Mouse (Mus musculus): ENCODE measurements at regions not wholly inside any gene's neighbourhood (a gene's known extent, or its start where the extent isn't known, plus 50 kb on each side); places are given as distances from the start of the nearest gene placed in this dataset.

- no peak overlapping the region for H3K27ac ChIP-seq
- 61% methylated on average over 10 of the region's 10 CpGs for WGBS (ENCODE audit: insufficient replicate concordance)
These were observed 80.4 kb upstream of the Ttc34 start for GRCm38 (mm10) chr4:154756740-154757446.

GRCm38 (mm10) chr4:154759881-154760280, 77.4 kb upstream of the Ttc34 start:
- no peaks in the 10 kb centered on the region for H3K4me1 ChIP-seq
- WGBS (ENCODE audit: insufficient replicate concordance): 60% methylated on average over 1 of the region's 1 CpGs
- ATAC-seq: no peak
- H3K27ac ChIP-seq: no peak overlapping the region
- no peaks in the 10 kb centered on the region for H3K36me3 ChIP-seq
- H3K4me3 ChIP-seq: no peak overlapping the region
- no peak overlapping the region for H3K9ac ChIP-seq
- H3K9me3 ChIP-seq (replicated peaks): no peaks in the 10 kb centered on the region
- no peak overlapping the region for H3K4me2 ChIP-seq
- 0 out of 2 replicates have a peak, but pooled peaks cover under 1% of the 10 kb centered on the region for H3K27me3 ChIP-seq (replicated peaks)

More at GRCm38 (mm10) chr4:154756740-154757446, 80.4 kb upstream of the Ttc34 start:
- Histone ChIP-seq H3K4me3 (no peak overlapping the region), H3K36me3 (no peaks in the 10 kb centered on the region), H3K9ac (no peak overlapping the region), H3K9me3 (replicated peaks) (no peaks in the 10 kb centered on the region), H3K4me2 (no peak overlapping the region), H3K27me3 (replicated peaks) (0 out of 2 replicates have a peak, but pooled peaks cover 5% of the 10 kb centered on the region), H3K4me1 (no peaks in the 10 kb centered on the region)
- no peak for ATAC-seq

GRCm38 (mm10) chr4:154764238-154764637, 73.0 kb upstream of the Ttc34 start:
- H3K9me3 ChIP-seq (replicated peaks): no peaks in the 10 kb centered on the region
- no peak overlapping the region for H3K4me3 ChIP-seq
- H3K4me2 ChIP-seq: no peak overlapping the region
- ATAC-seq: no peak
- no peaks in the 10 kb centered on the region for H3K27me3 ChIP-seq (replicated peaks)
- H3K27ac ChIP-seq: no peak overlapping the region
- WGBS (ENCODE audit: insufficient replicate concordance): 51% methylated on average over 6 of the region's 6 CpGs
- no peaks in the 10 kb centered on the region for H3K36me3 ChIP-seq
- H3K9ac ChIP-seq: no peak overlapping the region
- no peaks in the 10 kb centered on the region for H3K4me1 ChIP-seq

- no peak for ATAC-seq
- Histone ChIP-seq H3K4me2 (no peak overlapping the region), H3K9me3 (replicated peaks) (no peaks in the 10 kb centered on the region), H3K27me3 (replicated peaks) (no peaks in the 10 kb centered on the region), H3K9ac (no peak overlapping the region), H3K27ac (no peak overlapping the region), H3K4me1 (no peaks in the 10 kb centered on the region), H3K36me3 (no peaks in the 10 kb centered on the region), H3K4me3 (no peak overlapping the region)
- WGBS (ENCODE audit: insufficient replicate concordance): 53% methylated on average over 2 of the region's 2 CpGs
These were observed 71.1 kb upstream of the Ttc34 start for GRCm38 (mm10) chr4:154766158-154766557.

GRCm38 (mm10) chr4:154771330-154772076, 65.8 kb upstream of the Ttc34 start:
- Histone ChIP-seq H3K9me3 (replicated peaks) (no peaks in the 10 kb centered on the region), H3K9ac (no peak overlapping the region), H3K4me3 (no peak overlapping the region), H3K4me2 (no peak overlapping the region), H3K27me3 (replicated peaks) (no peaks in the 10 kb centered on the region), H3K4me1 (no peaks in the 10 kb centered on the region; the same call in 1 of the 2 replicates), H3K36me3 (no peaks in the 10 kb centered on the region), H3K27ac (no peak overlapping the region)
- no peak for ATAC-seq
- 63% methylated on average over 25 of the region's 25 CpGs for WGBS (ENCODE audit: insufficient replicate concordance)

GRCm38 (mm10) chr4:154772077-154772462, 65.2 kb upstream of the Ttc34 start:
- no peaks in the 10 kb centered on the region for H3K9me3 ChIP-seq (replicated peaks)
- WGBS (ENCODE audit: insufficient replicate concordance): 72% methylated on average over 4 of the region's 4 CpGs
- H3K27ac ChIP-seq: no peak overlapping the region
- no peaks in the 10 kb centered on the region for H3K36me3 ChIP-seq
- no peaks in the 10 kb centered on the region; the same call in 1 of the 2 replicates for H3K4me1 ChIP-seq
- H3K9ac ChIP-seq: no peak overlapping the region
- ATAC-seq: peak; percentile 66
- no peaks in the 10 kb centered on the region for H3K27me3 ChIP-seq (replicated peaks)
- no peak overlapping the region for H3K4me2 ChIP-seq
- no peak overlapping the region for H3K4me3 ChIP-seq

GRCm38 (mm10) chr4:154773830-154774229, 63.4 kb upstream of the Ttc34 start:
- no peak overlapping the region for H3K4me3 ChIP-seq
- no peak for ATAC-seq
- WGBS (ENCODE audit: insufficient replicate concordance): 34% methylated on average over 3 of the region's 3 CpGs
- H3K9me3 ChIP-seq (replicated peaks): no peaks in the 10 kb centered on the region
- H3K36me3 ChIP-seq: no peaks in the 10 kb centered on the region
- H3K4me1 ChIP-seq: no peaks in the 10 kb centered on the region; the same call in 1 of the 2 replicates
- H3K9ac ChIP-seq: no peak overlapping the region
- no peak overlapping the region for H3K27ac ChIP-seq
- no peak overlapping the region for H3K4me2 ChIP-seq
- no peaks in the 10 kb centered on the region for H3K27me3 ChIP-seq (replicated peaks)

GRCm38 (mm10) chr4:154774332-154774731, 62.9 kb upstream of the Ttc34 start:
- H3K27ac ChIP-seq: no peak overlapping the region
- H3K9ac ChIP-seq: no peak overlapping the region
- no peaks in the 10 kb centered on the region for H3K27me3 ChIP-seq (replicated peaks)
- H3K4me3 ChIP-seq: no peak overlapping the region
- ATAC-seq: no peak
- H3K4me1 ChIP-seq: no peaks in the 10 kb centered on the region; the same call in 1 of the 2 replicates
- H3K4me2 ChIP-seq: no peak overlapping the region
- no peaks in the 10 kb centered on the region for H3K36me3 ChIP-seq
- 56% methylated on average over 2 of the region's 2 CpGs for WGBS (ENCODE audit: insufficient replicate concordance)
- H3K9me3 ChIP-seq (replicated peaks): no peaks in the 10 kb centered on the region

GRCm38 (mm10) chr4:154778818-154779217, 58.4 kb upstream of the Ttc34 start:
- WGBS (ENCODE audit: insufficient replicate concordance): 87% methylated on average over 1 of the region's 1 CpGs
- H3K4me1 ChIP-seq: no peaks in the 10 kb centered on the region
- H3K27me3 ChIP-seq (replicated peaks): no peaks in the 10 kb centered on the region
- H3K36me3 ChIP-seq: no peaks in the 10 kb centered on the region
- no peaks in the 10 kb centered on the region for H3K9me3 ChIP-seq (replicated peaks)
- H3K9ac ChIP-seq: no peak overlapping the region
- H3K4me3 ChIP-seq: no peak overlapping the region
- H3K4me2 ChIP-seq: no peak overlapping the region
- ATAC-seq: no peak
- no peak overlapping the region for H3K27ac ChIP-seq

- H3K4me1 ChIP-seq: no peaks in the 10 kb centered on the region
- no peaks in the 10 kb centered on the region for H3K9me3 ChIP-seq (replicated peaks)
- H3K36me3 ChIP-seq: no peaks in the 10 kb centered on the region
- H3K4me2 ChIP-seq: no peak overlapping the region
- no peaks in the 10 kb centered on the region; the same call in 1 of the 2 replicates for H3K27me3 ChIP-seq (replicated peaks)
- H3K4me3 ChIP-seq: no peak overlapping the region
- 37% methylated on average over 11 of the region's 11 CpGs for WGBS (ENCODE audit: insufficient replicate concordance)
- no peak for ATAC-seq
- H3K9ac ChIP-seq: no peak overlapping the region
- H3K27ac ChIP-seq: no peak overlapping the region
These were observed 55.9 kb upstream of the Ttc34 start for GRCm38 (mm10) chr4:154781391-154781790.

- H3K9me3 ChIP-seq (replicated peaks): no peaks in the 10 kb centered on the region
- no peak overlapping the region for H3K27ac ChIP-seq
- H3K27me3 ChIP-seq (replicated peaks): no peaks in the 10 kb centered on the region; the same call in 1 of the 2 replicates
- no peak overlapping the region for H3K9ac ChIP-seq
- no peaks in the 10 kb centered on the region for H3K36me3 ChIP-seq
- ATAC-seq: no peak
- no peaks in the 10 kb centered on the region for H3K4me1 ChIP-seq
- H3K4me2 ChIP-seq: no peak overlapping the region
- 73% methylated on average over 8 of the region's 8 CpGs for WGBS (ENCODE audit: insufficient replicate concordance)
- H3K4me3 ChIP-seq: no peak overlapping the region
These were observed 55.0 kb upstream of the Ttc34 start for GRCm38 (mm10) chr4:154782291-154782690.

GRCm38 (mm10) chr4:154785282-154785987, 51.8 kb upstream of the Ttc34 start:
- Histone ChIP-seq H3K4me2 (no peak overlapping the region), H3K4me3 (no peak overlapping the region), H3K9me3 (replicated peaks) (no peaks in the 10 kb centered on the region), H3K36me3 (no peaks in the 10 kb centered on the region), H3K4me1 (no peaks in the 10 kb centered on the region), H3K27ac (no peak overlapping the region), H3K9ac (no peak overlapping the region), H3K27me3 (replicated peaks) (no peaks in the 10 kb centered on the region; the same call in none of the 2 replicates)
- ATAC-seq: no peak
- 30% methylated on average over 8 of the region's 8 CpGs for WGBS (ENCODE audit: insufficient replicate concordance)

Data from liver, embryonic 12.5 days (tissue).